Mouse (Mus musculus) hindbrain, embryonic 14.5 days (tissue): ENCODE measurements at regions not wholly inside any gene's neighbourhood (a gene's known extent, or its start where the extent isn't known, plus 50 kb on each side); places are given as distances from the start of the nearest gene placed in this dataset.
A peak's percentile ranks its signal among the peaks of the same experiment; 100 is the strongest.

Experiments used
- ATAC-seq: fragments of 200-750 bp; cut with Nextera tagmentation; 2 replicates; pipeline ENCODE4 v1.8.0; 2017; ENCODE audit warnings: moderate number of reproducible peaks, mild to moderate bottlenecking, moderate TSS enrichment, moderate library complexity; ENCODE audit not compliant: low FRiP score
- DNase-seq: peaks from one replicate; pipeline ENCODE4 v3.0.0-alpha.2; 2015; ENCODE audit warnings: low spot score
- H3K27ac ChIP-seq: fragments of 300-500 bp; sonication (generic); 2 replicates; pipeline ENCODE4 v1.5.1; 2014; ENCODE audit warnings: mild to moderate bottlenecking, moderate library complexity
- H3K27me3 ChIP-seq: fragments of 300-500 bp; sonication (generic); 2 replicates; pipeline ENCODE4 v1.6.1; 2014; ENCODE audit warnings: mild to moderate bottlenecking, low read length, mixed read lengths; ENCODE audit not compliant: control insufficient read depth, insufficient read depth
- H3K36me3 ChIP-seq: fragments of 300-500 bp; sonication (generic); replicated peaks from 2 replicates; pipeline ENCODE4 v1.6.1; 2014; ENCODE audit not compliant: control insufficient read depth, insufficient read depth
- H3K4me1 ChIP-seq: fragments of 300-500 bp; sonication (generic); replicated peaks from 2 replicates; pipeline ENCODE4 v1.6.1; 2014; ENCODE audit warnings: antibody characterized with exemption, low read length, mixed read lengths; ENCODE audit not compliant: control insufficient read depth, insufficient read depth
- H3K4me2 ChIP-seq: fragments of 300-500 bp; sonication (generic); replicated peaks from 2 replicates; pipeline ENCODE4 v1.6.1; 2014; ENCODE audit warnings: mild to moderate bottlenecking, moderate library complexity
- H3K4me3 ChIP-seq: fragments of 300-500 bp; sonication (generic); replicated peaks from 2 replicates; pipeline ENCODE4 v1.5.1; 2014; ENCODE audit warnings: mild to moderate bottlenecking, low read length
- H3K9ac ChIP-seq: fragments of 300-500 bp; sonication (generic); 2 replicates; pipeline ENCODE4 v1.6.1; 2014
- H3K9me3 ChIP-seq: fragments of 300-500 bp; sonication (generic); 2 replicates; pipeline ENCODE4 v1.6.1; 2016; ENCODE audit warnings: low read length; ENCODE audit not compliant: control insufficient read depth
- WGBS: fragments of 180-500 bp; shearing (Covaris S2); extraction: QIAGEN DNeasy Blood & Tissue Kit; methylation state at CpG from one replicate; pipeline ENCODE4 v1.1.7; 2014; 5-methylcytosine and 5-hydroxymethylcytosine counted together

- H3K4me2 ChIP-seq, result no peak overlapping the region
- ATAC-seq (no peak), DNase-seq (no peak)
- no peak overlapping the region for H3K9ac ChIP-seq
- no peaks in the 10 kb centered on the region for H3K4me1 ChIP-seq
- H3K27ac ChIP-seq, result no peak overlapping the region
- no peak overlapping the region for H3K4me3 ChIP-seq
- no peaks in the 10 kb centered on the region for H3K9me3 ChIP-seq
- H3K36me3 ChIP-seq, result no peaks in the 10 kb centered on the region
- no peaks in the 10 kb centered on the region for H3K27me3 ChIP-seq
- WGBS, result 79% methylated on average over 10 of the region's 10 CpGs
These were observed 69.9 kb upstream of the Gm6993 start for GRCm38 (mm10) chr12:31170546-31171160.

- no peak overlapping the region for H3K4me2 ChIP-seq
- ATAC-seq, result no peak
- no peak overlapping the region for H3K4me3 ChIP-seq
- no peaks in the 10 kb centered on the region for H3K27me3 ChIP-seq
- 88% methylated on average over 4 of the region's 4 CpGs for WGBS
- no peak overlapping the region for H3K9ac ChIP-seq
- H3K27ac ChIP-seq, result no peak overlapping the region
- H3K36me3 ChIP-seq, result no peaks in the 10 kb centered on the region
- no peaks in the 10 kb centered on the region for H3K9me3 ChIP-seq
- H3K4me1 ChIP-seq, result no peaks in the 10 kb centered on the region
- no peak for DNase-seq
These were observed 68.6 kb upstream of the Gm6993 start for GRCm38 (mm10) chr12:31171992-31172391.

- WGBS, result 80% methylated on average over 4 of the region's 4 CpGs
- ATAC-seq, result no peak
- no peaks in the 10 kb centered on the region for H3K4me1 ChIP-seq
These were observed 67.9 kb upstream of the Gm6993 start for GRCm38 (mm10) chr12:31172451-31173318.

GRCm38 (mm10) chr12:31173512-31173911, 67.1 kb upstream of the Gm6993 start:
- DNase-seq (no peak), ATAC-seq (no peak)
- Histone ChIP-seq H3K9ac (no peak overlapping the region), H3K36me3 (no peaks in the 10 kb centered on the region), H3K27me3 (no peaks in the 10 kb centered on the region), H3K4me1 (no peaks in the 10 kb centered on the region), H3K4me2 (no peak overlapping the region), H3K27ac (no peak overlapping the region), H3K9me3 (no peaks in the 10 kb centered on the region), H3K4me3 (no peak overlapping the region)
- WGBS, result 94% methylated on average over 5 of the region's 5 CpGs

More at GRCm38 (mm10) chr12:31172451-31173318, 67.9 kb upstream of the Gm6993 start:
- Histone ChIP-seq H3K36me3 (no peaks in the 10 kb centered on the region), H3K27ac (no peak overlapping the region), H3K9ac (no peak overlapping the region), H3K9me3 (no peaks in the 10 kb centered on the region), H3K4me2 (no peak overlapping the region), H3K27me3 (no peaks in the 10 kb centered on the region), H3K4me3 (no peak overlapping the region)
- DNase-seq, result no peak

- Histone ChIP-seq H3K9me3 (no peaks in the 10 kb centered on the region), H3K9ac (no peak overlapping the region), H3K4me3 (no peak overlapping the region), H3K36me3 (no peaks in the 10 kb centered on the region), H3K4me2 (no peak overlapping the region), H3K27ac (no peak overlapping the region), H3K4me1 (no peaks in the 10 kb centered on the region), H3K27me3 (no peaks in the 10 kb centered on the region)
- WGBS, result 28% methylated on average over 6 of the region's 6 CpGs
- ATAC-seq (no peak), DNase-seq (no peak)
These were observed 61.0 kb upstream of the Gm6993 start for GRCm38 (mm10) chr12:31179536-31179935.

GRCm38 (mm10) chr12:31183632-31184031, 56.9 kb upstream of the Gm6993 start:
- WGBS, result 87% methylated on average over 4 of the region's 4 CpGs
- Histone ChIP-seq H3K27me3 (no peaks in the 10 kb centered on the region), H3K9me3 (no peaks in the 10 kb centered on the region), H3K36me3 (no peaks in the 10 kb centered on the region), H3K27ac (no peak overlapping the region), H3K9ac (no peak overlapping the region), H3K4me2 (no peak overlapping the region), H3K4me1 (0 out of 2 replicates have a peak, but pooled peaks cover 5% of the 10 kb centered on the region), H3K4me3 (no peak overlapping the region)
- no peak for DNase-seq
- no peak for ATAC-seq

- no peak overlapping the region for H3K4me2 ChIP-seq
- no peak overlapping the region for H3K4me3 ChIP-seq
- 61% methylated on average over 11 of the region's 11 CpGs for WGBS
- H3K27me3 ChIP-seq, result no peaks in the 10 kb centered on the region
- H3K4me1 ChIP-seq, result 0 out of 2 replicates have a peak, but pooled peaks cover 5% of the 10 kb centered on the region
- no peaks in the 10 kb centered on the region for H3K36me3 ChIP-seq
- H3K9me3 ChIP-seq, result no peaks in the 10 kb centered on the region
- DNase-seq, result no peak
- H3K27ac ChIP-seq, result no peak overlapping the region
- H3K9ac ChIP-seq, result no peak overlapping the region
- ATAC-seq, result 0 out of 2 replicates have a peak, but pooled peaks have one; percentile 57
These were observed 56.2 kb upstream of the Gm6993 start for GRCm38 (mm10) chr12:31184217-31184975.

- Histone ChIP-seq H3K4me2 (no peak overlapping the region), H3K27me3 (no peaks in the 10 kb centered on the region), H3K9me3 (no peaks in the 10 kb centered on the region), H3K4me3 (no peak overlapping the region), H3K4me1 (0 out of 2 replicates have a peak, but pooled peaks cover 5% of the 10 kb centered on the region), H3K36me3 (no peaks in the 10 kb centered on the region), H3K27ac (no peak overlapping the region), H3K9ac (no peak overlapping the region)
- WGBS, result 77% methylated on average over 9 of the region's 9 CpGs
- ATAC-seq (no peak), DNase-seq (no peak)
These were observed 55.2 kb upstream of the Gm6993 start for GRCm38 (mm10) chr12:31185177-31185932.
